Mouse (Mus musculus) bone marrow, adult 2 months (tissue): ENCODE results near the gene Atg101. TPM values are rescaled to one million over a fixed set of nuclear protein-coding genes. Genes with fewer than 3 reads are reported as not detected.
"Not testable (repeated sequence)": the region's sequence is repeated elsewhere in the genome, so short reads cannot be mapped to it uniquely, and the experiment has no call there.

ENCODE experiments used
- H3K27ac ChIP-seq: fragments of 200-500 bp; 2 replicates; pipeline ENCODE4 v1.5.1; 2012; ENCODE audit warnings: low read depth, mild to moderate bottlenecking, control low read depth, inconsistent platforms, low read length; ENCODE audit not compliant: control insufficient read depth, poor library complexity, insufficient read depth
- H3K4me1 ChIP-seq: fragments of 200-500 bp; 2 replicates; pipeline ENCODE4 v1.6.1; 2011; ENCODE audit warnings: low read length; ENCODE audit not compliant: control insufficient read depth, insufficient read depth
- H3K4me3 ChIP-seq: fragments of 200-500 bp; replicated peaks from 2 replicates; pipeline ENCODE3; 2011; ENCODE audit warnings: mild to moderate bottlenecking, low read depth, low read length, control low read depth; ENCODE audit not compliant: control insufficient read depth
- CTCF ChIP-seq: fragments of 200-500 bp; IDR thresholded peaks from 2 replicates; pipeline ENCODE4 v1.5.1; 2011; ENCODE audit warnings: low read length, control low read depth; ENCODE audit not compliant: control insufficient read depth, insufficient read depth
- POLR2A ChIP-seq: fragments of 200-500 bp; IDR thresholded peaks from 2 replicates; pipeline ENCODE4 v1.6.1; 2011; ENCODE audit warnings: low read depth, mild to moderate bottlenecking, control low read depth, low read length, borderline replicate concordance; ENCODE audit not compliant: control insufficient read depth
- WGBS: fragments of 180-500 bp; shearing (Covaris S2); methylation state at CpG from one replicate; pipeline ENCODE4 v1.1.7; 2018; 5-methylcytosine and 5-hydroxymethylcytosine counted together
- polyA plus RNA-seq: library from polyadenylated mRNA; stranded (reverse); fragments of >200 nt; gene quantifications from 2 replicates; pipeline ENCODE4 v1.2.4, GENCODE M21; 2011; ENCODE audit warnings: low replicate concordance; ENCODE audit not compliant: missing spikeins, insufficient read depth, insufficient read length

Atg101 gene
- polyA plus RNA-seq, 1 experiment: 42.0 TPM

DNA sequence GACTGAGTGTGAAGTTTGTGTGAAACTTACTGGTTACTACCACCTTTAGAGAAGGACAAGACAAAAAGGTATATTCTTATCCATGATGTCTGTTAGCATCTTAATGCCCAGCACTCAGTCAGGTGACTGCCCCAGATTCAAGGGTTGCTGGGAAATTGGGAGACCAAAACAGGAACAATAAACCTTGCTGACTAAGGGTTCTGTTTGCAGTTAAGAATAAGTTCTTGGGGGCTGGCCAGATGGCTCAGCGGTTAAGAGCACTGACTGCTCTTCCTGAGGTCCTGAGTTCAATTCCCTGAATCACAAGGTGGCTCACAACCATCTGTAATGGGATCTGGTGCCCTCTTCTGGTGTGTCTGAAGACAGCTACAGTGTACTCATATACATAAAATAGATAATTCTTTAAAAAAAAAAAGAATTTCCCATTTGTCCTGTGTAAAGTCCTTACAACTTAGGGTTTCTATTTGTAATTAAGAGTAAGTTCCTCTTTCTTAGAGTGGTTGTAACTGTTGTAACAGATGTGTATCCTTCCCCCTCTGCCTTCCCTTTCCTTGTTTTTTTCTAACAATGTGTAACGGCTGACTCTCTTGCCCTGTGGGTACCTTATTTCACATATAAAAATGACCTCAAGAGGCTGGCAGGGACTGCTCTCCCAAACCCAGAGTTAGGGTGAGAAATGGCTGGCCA is 33.9 kb downstream of the Atg101 start:
- H3K27ac ChIP-seq: peak overlapping the region; percentile 90
- 10% methylated on average over 2 of the region's 2 CpGs for WGBS
- TF ChIP-seq POLR2A: no peak
- TF ChIP-seq CTCF: no peak

DNA sequence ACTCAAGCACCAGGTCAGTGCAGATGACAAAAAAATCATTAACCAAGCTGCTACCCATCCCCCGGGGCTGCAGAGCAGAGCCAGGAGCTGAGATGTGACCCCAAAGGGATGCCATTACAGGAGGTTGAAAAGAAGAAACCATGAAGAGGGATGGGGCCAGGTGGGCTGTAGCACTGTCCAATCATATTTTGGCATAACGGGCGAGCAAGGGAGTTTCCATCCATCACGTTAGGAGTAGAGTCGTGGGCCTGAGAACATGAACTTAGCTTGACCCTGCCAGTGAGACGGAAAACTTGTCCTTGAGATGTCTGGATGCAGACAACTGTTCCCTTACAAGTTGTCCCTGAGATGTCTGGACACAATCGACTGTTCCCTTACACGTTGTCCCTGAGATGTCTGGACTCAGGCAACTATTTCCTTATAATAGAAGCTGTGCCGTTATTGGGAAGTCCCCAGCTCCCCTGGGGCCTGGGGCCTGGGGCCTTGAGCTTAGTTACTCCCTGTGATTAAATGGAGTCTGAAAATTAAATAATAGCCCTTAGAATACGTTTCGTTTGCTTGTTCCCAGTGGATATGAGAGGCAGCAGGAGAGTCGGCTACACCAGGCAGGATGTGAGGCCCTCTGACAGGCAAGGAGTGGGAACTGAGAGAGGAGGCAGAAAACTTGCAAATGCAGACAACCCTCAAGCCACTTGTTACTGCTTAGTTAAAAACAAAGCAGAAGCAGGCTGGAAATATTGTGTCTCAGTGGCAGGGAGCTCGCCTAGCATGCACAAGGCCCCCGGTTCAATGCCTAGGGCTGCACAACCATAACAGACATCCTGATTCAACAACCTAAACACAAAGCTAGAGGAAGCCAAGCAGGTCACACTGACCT is 35.1 kb downstream of the Atg101 start:
- Histone ChIP-seq H3K27ac (peak overlapping the region; percentile 63), H3K4me1 (peaks cover 5% of the 10 kb centered on the region), H3K4me3 (no peak overlapping the region)
- 22% methylated on average over 14 of the region's 14 CpGs for WGBS
- TF ChIP-seq POLR2A (no peak), CTCF (no peak)

More for the DNA sequence above, 33.9 kb downstream of the Atg101 start:
- peak overlapping the region; percentile 80 for H3K4me3 ChIP-seq
- H3K4me1 ChIP-seq: peaks cover 5% of the 10 kb centered on the region

DNA sequence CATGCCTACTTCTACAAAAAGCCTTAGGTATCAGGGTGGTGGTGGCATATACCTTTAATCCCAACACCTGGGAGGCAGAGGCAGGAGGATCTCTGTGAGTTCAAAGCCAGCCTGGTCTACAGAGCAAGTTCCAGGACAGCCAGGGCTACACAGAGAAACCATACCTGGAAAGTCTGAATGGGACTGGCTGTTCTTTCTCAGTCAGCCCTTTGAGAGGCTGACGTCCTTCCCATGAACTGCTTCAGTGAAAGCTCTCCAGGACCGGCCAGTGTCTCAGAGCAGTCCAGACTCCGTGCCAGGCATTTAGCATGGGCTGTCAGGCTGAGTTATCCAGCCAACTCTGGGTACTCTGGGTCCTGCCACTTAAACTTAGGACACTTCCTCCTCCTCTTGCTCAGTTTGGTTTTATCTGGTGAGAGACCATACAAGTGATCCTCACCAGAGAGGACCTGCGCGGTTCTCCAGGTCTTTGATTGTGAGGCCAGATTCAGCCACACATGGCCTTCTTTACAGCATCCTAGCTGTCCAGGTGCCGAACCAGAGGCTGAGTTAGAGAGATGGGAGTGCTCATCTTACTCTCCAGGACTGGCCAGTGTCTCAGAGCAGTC is 36.0 kb downstream of the Atg101 start:
- Histone ChIP-seq H3K27ac (peak overlapping the region; percentile 50), H3K4me1 (peaks cover 5% of the 10 kb centered on the region), H3K4me3 (no peak overlapping the region)
- WGBS: 13% methylated on average over 6 of the region's 6 CpGs
- no peak for TF ChIP-seq POLR2A
- no peak for TF ChIP-seq CTCF

DNA sequence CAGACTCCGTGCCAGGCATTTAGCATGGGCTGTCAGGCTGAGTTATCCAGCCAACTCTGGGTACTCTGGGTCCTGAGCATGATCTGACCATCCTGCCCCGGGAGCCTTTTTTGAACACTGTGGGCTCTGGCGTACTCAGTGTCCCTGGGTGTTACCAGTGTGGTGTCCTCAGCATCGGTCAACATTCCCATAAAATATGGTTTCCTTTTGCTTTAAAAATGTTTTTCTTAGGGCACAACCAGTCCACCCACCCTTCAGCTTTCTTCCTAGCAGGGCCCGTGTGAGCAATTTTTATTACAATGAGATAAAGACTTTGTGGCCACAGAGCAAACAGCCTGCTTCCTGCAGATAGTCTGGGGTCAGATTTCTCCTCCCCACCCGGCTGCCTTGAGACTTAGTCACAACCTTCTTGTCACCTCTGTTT is 36.6 kb downstream of the Atg101 start:
- peak overlapping the region; percentile 50; the same call in 1 of the 2 replicates for H3K27ac ChIP-seq
- TF ChIP-seq POLR2A (no peak), CTCF (no peak)
- H3K4me3 ChIP-seq: no peak overlapping the region
- H3K4me1 ChIP-seq: peaks cover 5% of the 10 kb centered on the region
- WGBS: 12% methylated on average over 6 of the region's 6 CpGs

DNA sequence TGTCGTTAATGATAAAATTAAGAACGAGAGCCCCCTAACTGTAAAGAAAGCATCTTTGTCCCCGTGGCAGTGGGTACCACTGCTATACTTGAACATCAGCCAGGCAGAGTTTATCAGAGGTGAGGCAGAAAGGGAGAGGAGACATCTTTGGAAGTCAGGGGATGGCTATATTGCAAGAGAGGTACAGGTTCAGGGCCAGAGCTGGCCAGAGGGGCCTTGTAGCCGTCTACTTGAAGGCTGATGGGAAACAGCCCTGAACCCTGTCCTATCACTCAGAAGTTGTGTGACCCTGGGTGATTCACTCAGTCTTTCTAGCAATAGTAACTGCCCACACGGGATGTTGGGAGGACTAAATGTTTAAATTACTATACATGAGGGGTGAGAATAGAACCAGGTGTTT is 37.1 kb downstream of the Atg101 start:
- Histone ChIP-seq H3K4me3 (no peak overlapping the region), H3K4me1 (peaks cover 5% of the 10 kb centered on the region), H3K27ac (no peak overlapping the region)
- TF ChIP-seq POLR2A (no peak), CTCF (no peak)
- WGBS: 15% methylated on average over 5 of the region's 5 CpGs

DNA sequence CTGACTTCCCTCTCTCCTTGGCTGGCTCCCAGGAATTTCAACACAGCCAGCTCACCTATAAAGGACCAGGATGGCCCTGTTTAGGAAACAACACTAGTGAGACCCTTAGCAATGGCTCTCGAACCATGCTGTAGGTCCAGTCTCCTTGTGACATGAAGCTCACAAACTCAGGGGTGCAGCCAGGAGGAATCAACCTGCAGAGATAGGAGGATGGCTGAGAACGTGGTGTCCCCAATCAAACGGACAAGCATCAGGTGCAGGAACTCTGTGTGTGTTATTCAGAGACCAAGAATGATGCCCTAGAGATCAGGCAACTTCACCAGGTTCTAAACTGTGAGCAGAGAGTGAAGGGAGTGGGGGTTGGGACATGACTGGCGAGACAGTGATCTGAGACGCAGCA is 38.0 kb downstream of the Atg101 start:
- Histone ChIP-seq H3K4me3 (no peak overlapping the region), H3K4me1 (peaks cover 5% of the 10 kb centered on the region), H3K27ac (no peak overlapping the region)
- TF ChIP-seq POLR2A: no peak
- TF ChIP-seq CTCF: no peak
- WGBS: 62% methylated on average over 5 of the region's 5 CpGs

DNA sequence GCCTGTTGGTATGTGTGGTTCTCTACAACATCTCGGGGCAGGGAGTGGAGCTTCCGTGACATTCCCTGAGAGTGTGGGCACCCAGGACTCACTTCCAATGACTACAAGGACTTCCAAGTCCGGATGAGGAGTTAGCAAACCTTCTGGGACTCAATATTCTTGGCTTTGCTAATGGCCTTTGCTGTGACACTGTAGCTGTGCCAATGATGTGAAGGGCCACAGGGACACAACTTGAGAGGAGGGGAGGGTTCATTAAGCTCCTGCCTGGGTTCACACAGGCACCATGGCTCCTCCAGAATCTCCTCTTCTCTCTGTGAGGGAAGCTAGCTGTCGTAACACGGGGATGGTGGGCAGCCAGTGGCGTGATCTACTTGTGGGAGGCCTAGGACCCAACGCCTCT is 38.6 kb downstream of the Atg101 start:
- TF ChIP-seq POLR2A (no peak), CTCF (no peak)
- no peak overlapping the region for H3K27ac ChIP-seq
- no peak overlapping the region for H3K4me3 ChIP-seq
- 64% methylated on average over 7 of the region's 7 CpGs for WGBS
- H3K4me1 ChIP-seq: peaks cover 5% of the 10 kb centered on the region

DNA sequence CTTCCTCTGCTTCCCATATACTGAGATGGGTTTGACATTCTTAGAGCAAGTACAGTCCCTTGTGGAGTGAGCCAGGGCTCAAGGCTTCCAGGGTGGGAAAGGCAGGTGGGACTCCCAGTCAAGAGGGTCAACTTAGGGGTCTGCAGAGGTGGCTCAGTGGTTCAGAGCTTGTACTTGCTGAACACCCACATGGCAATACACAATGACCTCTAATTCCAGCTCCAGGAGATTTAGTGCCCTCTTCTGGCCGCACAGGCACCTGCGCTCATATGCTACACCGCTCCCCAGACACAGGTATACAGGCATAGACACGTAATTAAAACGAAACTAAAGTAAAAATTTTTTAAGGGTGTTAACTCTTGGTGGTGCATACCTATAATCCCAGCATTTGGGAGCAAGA is 39.4 kb downstream of the Atg101 start:
- Histone ChIP-seq H3K4me1 (peaks cover 5% of the 10 kb centered on the region), H3K27ac (no peak overlapping the region), H3K4me3 (no peak overlapping the region)
- 95% methylated on average over 5 of the region's 5 CpGs for WGBS
- TF ChIP-seq POLR2A: no peak
- TF ChIP-seq CTCF: peak; percentile 21; the same call in 1 of the 2 replicates

DNA sequence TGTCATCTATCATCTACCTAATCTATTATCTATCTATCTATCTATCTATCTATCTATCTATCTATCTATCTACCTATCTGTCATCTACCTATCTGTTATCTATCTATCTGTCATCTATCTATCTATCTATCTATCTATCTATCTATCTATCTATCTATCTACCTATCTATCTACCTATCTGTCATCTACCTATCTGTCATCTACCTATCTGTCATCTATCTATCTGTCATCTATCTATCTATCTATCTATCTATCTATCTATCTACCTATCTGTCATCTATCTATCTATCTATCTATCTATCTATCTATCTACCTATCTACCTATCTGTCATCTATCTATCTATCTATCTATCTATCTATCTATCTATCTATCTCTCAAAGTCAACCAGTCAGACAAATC is 40.3 kb downstream of the Atg101 start:
- H3K4me3 ChIP-seq, H3K27ac ChIP-seq, H3K4me1 ChIP-seq: not testable (repeated sequence)
